Mouse (Mus musculus) embryonic stem cell, embryonic (primary cell): ENCODE results near the gene H2afy2.

Experiments
- CTCF ChIA-PET, 4 experiments: fragments of 300-600 bp in 2 of 4; fragments of 350-600 bp in 2 of 4; sonication (Branson Sonifier 250); formaldehyde crosslinking; loops; one replicate each; lab custom pipeline; 2022; ENCODE audit warnings: inconsistent platforms in 2 of 4; lab: Charles Lee
- POLR2A ChIA-PET, 4 experiments: fragments of 300-600 bp in 2 of 4; fragments of 350-600 bp in 2 of 4; sonication (Branson Sonifier 250); formaldehyde crosslinking; loops; one replicate each; lab custom pipeline; 2022; ENCODE audit warnings: antibody characterized with exemption in 4 of 4, inconsistent platforms in 1 of 4; lab: Charles Lee

H2afy2 gene

DNA sequence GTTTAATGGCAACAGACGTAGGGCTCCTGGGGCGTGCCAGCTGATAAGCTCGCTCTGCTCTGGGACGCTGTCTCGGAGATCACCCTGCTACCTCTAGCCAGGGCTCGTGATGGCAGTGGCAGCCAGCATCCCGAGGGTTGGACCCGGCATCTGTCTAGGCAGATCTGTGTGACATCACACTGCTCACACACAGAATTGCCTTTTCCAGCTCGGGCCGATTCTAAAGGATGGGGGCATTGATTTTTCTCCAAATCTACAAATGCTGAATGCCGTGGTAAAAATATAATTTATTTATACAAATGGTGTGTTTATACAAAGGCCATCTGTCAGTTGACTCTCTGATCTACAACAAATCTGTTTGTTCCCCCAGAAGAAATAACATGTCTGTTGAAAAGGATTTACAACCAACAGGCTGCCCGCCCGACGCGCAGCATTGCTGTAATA lies 14.2 kb upstream of the H2afy2 start:
- ChIA-PET POLR2A (interaction anchor here in 2 of 4 experiments (0.6 to 1.4 kb wide), 3 partner anchors 25 to 36 kb away, joined by 3 to 4 read pairs (median 4); no protein-coding TSS in a partner anchor), CTCF (no interaction called here)

DNA sequence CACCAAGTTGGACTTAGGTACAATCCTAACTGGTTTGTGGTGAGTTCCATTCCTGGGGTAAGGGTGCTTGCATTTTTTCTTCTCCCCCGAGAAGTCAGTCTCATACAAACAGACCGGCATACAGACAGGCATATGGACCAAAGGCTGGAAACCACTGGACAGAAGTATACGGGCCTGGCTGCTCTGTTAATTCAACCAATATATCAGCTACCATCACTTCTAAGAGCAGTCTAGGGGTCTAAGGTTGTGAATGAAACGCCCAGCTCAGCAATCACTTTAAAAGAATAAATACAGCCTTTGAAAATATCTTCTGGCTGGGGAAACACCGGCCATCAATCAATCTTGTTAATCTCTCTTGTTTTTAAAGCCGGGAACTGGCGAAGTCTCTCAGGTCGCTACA lies 11.5 kb upstream of the H2afy2 start:
- POLR2A ChIA-PET: interaction anchor here in 2 of 4 experiments (0.7 to 2.2 kb wide), 6 partner anchors 9 to 34 kb away, joined by 3 to 9 read pairs (median 3); partner anchors contain the start of gene H2afy2 (in 1 of the 2)
- CTCF ChIA-PET: interaction anchor here in 3 of 4 experiments (0.6 to 1.5 kb wide), 3 partner anchors 13 to 260 kb away, joined by 4 to 5 read pairs (median 4); no protein-coding TSS in a partner anchor

DNA sequence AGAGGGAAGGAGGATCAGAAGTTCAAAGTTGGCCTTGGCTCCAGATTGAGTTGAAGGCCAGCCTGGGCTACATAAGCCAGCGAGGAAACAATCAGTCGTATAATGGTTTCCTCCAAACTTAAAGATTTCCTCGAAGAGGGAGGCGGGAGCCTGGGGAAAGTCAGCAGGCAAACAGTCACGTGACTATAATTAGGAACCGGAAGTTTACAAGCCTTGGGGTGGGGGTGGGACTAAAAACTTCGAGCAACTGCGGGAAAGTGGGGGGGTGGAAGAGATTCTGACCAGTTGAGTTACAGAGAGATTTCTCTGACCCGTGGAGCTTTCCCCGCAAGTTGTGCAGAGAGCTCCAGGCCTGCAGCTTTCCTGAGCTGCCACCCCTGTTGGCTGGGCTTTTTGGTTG lies 11.0 kb upstream of the H2afy2 start:
- ChIA-PET CTCF (interaction anchor here in 3 of 4 experiments (0.6 to 1.5 kb wide), 3 partner anchors 12 to 261 kb away, joined by 4 to 5 read pairs (median 4); no protein-coding TSS in a partner anchor), POLR2A (interaction anchor here in 2 of 4 experiments (0.6 to 2.2 kb wide), 8 partner anchors 11 to 36 kb away, joined by 3 to 9 read pairs (median 3); partner anchors contain the start of gene H2afy2 (in 1 of the 2))

DNA sequence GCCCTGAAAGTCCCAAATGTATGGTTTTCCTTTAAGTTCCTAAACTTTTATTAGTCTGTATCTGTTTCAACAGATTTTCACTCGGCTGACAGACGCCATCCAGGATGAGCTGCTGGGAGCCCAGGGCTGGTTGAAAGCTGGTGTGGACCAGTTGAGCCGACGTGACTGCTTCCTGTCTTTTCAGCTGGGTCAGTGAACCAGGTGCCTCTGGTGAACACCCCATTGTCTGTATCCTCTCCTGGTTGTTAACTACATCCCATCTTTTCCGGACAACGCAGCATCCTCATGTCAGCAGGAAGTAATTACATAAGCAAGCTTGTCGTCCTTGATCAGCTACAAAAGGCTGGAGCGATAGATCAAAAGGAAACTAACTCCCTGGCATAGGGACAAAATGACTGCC lies 9.1 kb upstream of the H2afy2 start:
- CTCF ChIA-PET: interaction anchor here in 2 of 4 experiments (0.5 to 1.1 kb wide), 3 partner anchors 10 to 305 kb away, joined by 3 to 4 read pairs (median 3); no protein-coding TSS in a partner anchor
- POLR2A ChIA-PET: interaction anchor here in 3 of 4 experiments (0.7 to 1.6 kb wide), 8 partner anchors 9 to 104 kb away, joined by 3 to 5 read pairs (median 4); partner anchors contain the start of gene H2afy2 (in 1 of the 3)

DNA sequence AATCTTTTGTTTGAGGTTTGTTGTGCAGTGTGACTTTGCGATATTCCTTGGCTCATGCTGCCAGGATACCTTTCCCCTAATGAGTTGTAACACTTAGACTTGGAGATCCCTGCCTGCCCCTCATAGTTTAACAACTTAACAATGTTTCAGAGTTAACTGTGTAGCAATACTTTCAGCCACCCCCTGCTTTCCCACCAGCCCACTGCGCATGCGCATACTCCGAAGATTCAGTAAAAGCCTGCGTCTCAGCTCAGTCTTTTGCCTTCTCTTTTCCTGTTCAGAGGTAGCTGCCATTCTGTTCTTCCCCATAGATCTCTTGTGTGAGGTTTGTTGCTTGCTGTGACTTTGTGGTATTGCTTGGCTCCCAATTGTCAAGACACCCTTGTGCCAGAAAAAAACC lies 4.6 kb upstream of the H2afy2 start:
- CTCF ChIA-PET: interaction anchor here in 2 of 4 experiments (0.6 kb wide), 4 partner anchors 14 to 985 kb away, joined by 3 to 4 read pairs (median 3); no protein-coding TSS in a partner anchor
- POLR2A ChIA-PET: interaction anchor here in 3 of 4 experiments (0.6 to 1.4 kb wide), 11 partner anchors 16 to 383 kb away, joined by 3 to 5 read pairs (median 3); partner anchors contain the start of gene Sar1a (in 1 of the 3)

DNA sequence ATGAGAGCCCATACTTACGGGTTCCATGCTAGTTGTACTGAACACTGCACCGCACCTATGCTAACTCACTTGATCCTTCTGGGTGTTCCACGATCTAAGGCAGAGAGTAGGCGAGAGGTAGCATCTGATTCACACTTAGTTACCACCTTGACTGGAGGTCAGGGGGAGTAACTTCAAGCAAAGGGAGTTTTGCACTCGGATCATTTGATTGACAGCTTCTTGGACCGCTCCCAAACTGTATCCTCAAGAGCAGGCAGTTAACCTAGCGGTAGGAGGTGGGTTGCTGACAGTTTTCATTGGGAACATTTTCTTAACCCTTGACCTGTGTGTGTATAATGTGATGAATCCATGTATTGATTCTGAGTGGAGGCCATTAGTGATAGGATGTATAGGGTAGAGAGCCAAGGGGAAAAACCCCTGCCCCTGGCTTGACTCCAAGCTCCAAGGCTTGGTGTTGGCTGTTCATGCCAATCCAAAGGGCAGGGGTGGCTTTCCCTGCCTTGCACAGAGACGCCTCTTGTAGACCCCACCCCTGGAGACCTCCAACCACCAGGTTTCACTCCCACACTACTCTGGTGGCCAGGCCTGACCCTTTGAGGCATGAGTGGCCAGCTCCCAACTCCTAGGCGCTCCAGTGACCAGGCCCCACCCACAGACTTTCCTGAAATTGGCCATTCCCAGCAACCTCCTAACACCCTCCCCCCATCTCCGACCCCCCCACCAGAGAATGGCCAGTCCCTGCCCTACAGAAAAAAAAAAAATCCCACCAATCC lies 3.8 kb upstream of the H2afy2 start:
- CTCF ChIA-PET: interaction anchor here in 2 of 4 experiments (0.6 kb wide), 4 partner anchors 13 to 984 kb away, joined by 3 to 4 read pairs (median 3); no protein-coding TSS in a partner anchor
- POLR2A ChIA-PET: interaction anchor here in 3 of 4 experiments (0.5 to 1.6 kb wide), 16 partner anchors 8 to 1792 kb away, joined by 3 to 6 read pairs (median 4); no protein-coding TSS in a partner anchor

DNA sequence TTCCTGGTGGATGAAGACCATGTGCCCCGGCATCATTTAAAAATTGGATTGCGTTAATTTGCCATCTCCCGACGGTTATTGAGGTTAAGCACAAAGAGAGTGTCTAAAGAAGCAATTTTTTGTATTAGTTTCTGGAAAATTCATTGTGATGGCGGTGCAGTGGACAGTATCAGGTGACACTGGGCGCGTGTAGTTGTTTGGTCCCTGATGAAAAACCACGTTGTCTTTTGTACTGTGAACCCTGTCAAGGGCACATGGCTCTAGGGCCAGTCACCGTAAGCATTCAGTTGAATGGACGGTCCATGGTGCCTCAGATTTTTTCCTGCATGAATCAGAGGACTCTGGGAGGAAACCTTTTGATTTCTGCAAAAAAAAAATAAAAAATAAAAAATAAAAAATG lies 467 bp upstream of the H2afy2 start:
- ChIA-PET POLR2A (interaction anchor here (0.6 to 2.2 kb wide), 16 partner anchors 9 to 614 kb away, joined by 3 to 9 read pairs (median 4); no protein-coding TSS in a partner anchor), CTCF (interaction anchor here in 3 of 4 experiments (0.6 to 2.2 kb wide), 4 partner anchors 24 to 625 kb away, joined by 3 to 6 read pairs (median 4); no protein-coding TSS in a partner anchor)

DNA sequence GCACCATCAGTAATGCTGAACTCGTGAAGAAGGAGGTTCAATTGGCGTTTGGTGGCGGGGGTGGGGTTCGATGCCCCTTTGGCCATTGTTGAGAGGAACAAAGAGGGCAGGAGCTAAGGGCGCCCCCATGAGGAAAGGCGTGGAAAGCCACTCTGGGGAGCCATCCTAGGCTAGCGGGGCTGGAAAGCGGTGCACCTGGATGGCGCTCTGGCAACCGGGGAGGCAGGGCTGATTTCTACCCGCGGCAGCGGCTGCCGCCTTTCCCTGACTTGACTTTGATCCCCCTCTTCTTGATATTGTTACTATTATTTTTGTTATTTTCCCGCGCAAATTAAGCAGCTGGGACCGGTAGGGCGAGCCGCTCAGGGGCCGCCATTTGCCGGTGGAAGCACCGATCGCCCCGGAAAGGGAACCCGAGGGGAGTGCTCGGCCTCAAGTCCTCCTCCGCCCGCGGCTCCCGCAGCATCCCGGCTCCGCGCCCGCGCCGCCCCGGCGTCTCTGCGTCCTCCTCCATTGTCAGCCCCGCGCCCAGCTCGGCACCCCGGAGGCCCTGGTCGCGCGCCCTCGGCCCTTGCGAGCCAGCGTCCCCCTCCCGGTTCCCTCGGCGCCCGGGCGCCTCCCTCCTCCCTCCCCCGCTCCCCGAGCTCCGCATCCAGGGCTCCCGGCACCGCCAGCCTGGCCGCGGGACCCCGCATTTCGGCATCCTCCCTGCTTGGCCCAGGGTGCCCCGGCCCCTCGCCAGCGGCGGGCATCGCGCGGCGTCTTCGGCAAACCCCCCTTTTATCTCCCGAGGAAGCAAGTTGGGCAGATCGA lies 942 bp downstream of the H2afy2 start:
- CTCF ChIA-PET: interaction anchor here (0.6 to 2.2 kb wide), 15 partner anchors 9 to 1495 kb away, joined by 3 to 6 read pairs (median 3); no protein-coding TSS in a partner anchor
- POLR2A ChIA-PET: interaction anchor here in 3 of 4 experiments (0.5 to 2.2 kb wide), 28 partner anchors 8 to 720 kb away, joined by 3 to 9 read pairs (median 4); no protein-coding TSS in a partner anchor

DNA sequence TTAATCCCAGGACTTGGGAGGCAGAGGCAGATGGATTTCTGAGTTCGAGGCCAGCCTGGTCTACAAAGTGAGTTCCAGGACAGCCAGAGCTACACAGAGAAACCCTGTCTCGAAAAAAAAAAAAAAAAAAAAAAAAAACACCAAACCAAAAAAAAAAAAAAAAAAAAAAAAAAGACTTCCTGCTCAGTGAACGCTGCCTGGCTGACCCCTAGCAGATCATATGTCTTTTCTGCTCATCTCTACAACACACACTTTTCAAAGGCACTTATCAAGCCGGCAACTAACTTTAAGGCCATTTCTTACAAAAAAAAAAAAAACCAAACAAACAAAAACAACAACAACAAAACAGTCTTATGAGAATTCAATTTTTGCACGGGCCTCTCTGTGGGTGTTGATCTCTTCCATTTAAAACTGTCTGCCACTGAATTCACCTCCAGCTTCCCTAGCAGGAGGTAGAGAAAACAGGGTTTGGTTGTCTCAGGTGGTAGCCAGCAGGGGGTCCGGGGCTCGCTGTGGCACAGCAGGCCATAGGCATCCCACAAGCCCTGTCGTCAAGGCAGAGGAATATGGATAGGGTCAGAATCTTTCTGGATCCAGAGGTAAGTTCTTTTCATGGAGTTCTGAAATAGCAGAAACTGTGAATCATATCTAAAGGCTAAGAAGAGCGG lies 2.4 kb downstream of the H2afy2 start:
- ChIA-PET CTCF (no interaction called here), POLR2A (interaction anchor here in 2 of 4 experiments (0.7 to 1.6 kb wide), 5 partner anchors 8 to 1575 kb away, joined by 3 to 7 read pairs (median 3); no protein-coding TSS in a partner anchor)

DNA sequence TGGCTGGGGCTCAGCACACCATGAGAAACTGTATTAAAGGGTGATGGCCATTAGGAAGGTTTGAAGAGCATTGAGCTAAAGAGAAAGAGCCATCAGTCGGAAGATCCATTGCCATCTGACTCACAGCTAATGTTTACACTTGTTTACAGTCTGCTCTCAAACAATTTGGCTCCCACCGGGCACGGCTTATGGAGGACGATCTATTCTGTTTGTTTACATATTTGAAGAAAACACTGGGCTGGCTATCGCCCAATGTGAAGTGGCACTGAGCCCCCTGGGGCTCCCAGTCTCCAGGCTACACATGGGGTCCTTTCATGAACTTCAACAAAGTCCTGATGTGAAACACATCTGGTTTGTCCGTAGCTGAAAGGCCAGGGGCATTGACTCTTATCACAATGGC lies 17.1 kb downstream of the H2afy2 start:
- CTCF ChIA-PET: interaction anchor here in 1 of 4 experiments (0.5 kb wide), 1 partner anchor 180 kb away, joined by 3 read pairs; no protein-coding TSS in a partner anchor
- POLR2A ChIA-PET: interaction anchor here in 1 of 4 experiments (0.8 kb wide), 1 partner anchor 21 kb away, joined by 3 read pairs; no protein-coding TSS in a partner anchor

DNA sequence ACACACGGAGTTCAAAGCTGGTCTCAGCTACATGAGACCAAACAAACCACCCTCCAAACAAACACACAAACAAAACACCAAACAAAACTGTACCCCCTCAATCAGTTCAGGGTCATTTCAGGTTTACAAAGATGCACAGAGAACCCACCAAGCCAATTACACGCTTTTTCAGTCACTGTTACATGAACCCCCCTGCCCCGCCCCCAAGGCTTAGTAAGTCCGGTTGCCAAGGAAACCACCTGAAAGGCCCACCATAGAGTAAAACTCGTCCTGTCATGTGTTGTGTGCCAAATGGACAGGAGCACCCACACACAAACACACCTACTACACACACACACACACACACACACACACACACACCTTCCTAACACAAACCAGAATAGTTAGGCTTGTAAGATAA lies 18.4 kb downstream of the H2afy2 start:
- CTCF ChIA-PET: interaction anchor here in 2 of 4 experiments (0.6 kb wide), 2 partner anchors 21 to 24 kb away, joined by 3 to 4 read pairs; no protein-coding TSS in a partner anchor
- POLR2A ChIA-PET: interaction anchor here in 1 of 4 experiments (0.8 kb wide), 1 partner anchor 40 kb away, joined by 3 read pairs; no protein-coding TSS in a partner anchor

DNA sequence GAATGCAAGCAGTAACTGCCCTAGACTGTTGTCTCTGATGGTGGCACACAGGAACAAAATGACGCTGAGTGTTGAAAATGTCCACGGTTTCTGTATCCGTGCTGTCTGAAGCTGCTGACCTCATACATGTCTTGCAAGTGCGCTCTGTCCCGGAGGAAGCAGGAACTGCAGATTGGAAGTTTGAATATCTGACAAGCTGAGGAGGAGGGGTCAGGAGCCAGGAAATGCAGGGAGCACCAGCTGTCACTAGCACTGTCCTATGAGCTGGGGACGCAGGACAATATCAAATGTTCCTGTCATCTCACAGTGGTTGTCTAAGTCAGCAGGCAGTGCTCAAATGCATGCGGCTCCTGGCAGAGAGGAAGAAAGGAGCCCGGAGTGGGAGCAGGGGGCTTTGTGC lies 19.3 kb downstream of the H2afy2 start:
- CTCF ChIA-PET: no interaction called here

DNA sequence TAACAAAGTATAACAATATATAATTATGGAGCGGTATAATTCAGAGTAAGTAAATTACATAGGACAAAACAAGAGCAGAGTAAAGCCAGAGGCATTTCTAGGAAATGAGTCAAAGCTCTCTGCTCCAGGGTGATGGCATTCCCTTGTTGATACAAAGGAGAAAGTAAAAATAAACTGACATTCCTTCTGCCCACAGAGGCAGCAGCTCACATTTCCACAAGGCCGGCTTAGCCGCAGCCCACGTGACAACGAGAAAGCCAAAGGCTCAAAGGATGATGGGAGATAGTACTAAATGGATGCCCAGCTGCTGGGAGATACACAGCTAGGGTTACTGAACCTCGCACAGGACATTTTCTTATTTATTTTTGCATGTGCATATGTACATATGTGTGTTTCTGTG lies 24.1 kb downstream of the H2afy2 start:
- CTCF ChIA-PET: interaction anchor here in 2 of 4 experiments (1.0 to 1.1 kb wide), 2 partner anchors 15 kb away, joined by 3 to 5 read pairs; no protein-coding TSS in a partner anchor
- POLR2A ChIA-PET: interaction anchor here in 3 of 4 experiments (0.7 to 1.3 kb wide), 4 partner anchors 9 to 80 kb away, joined by 3 to 4 read pairs (median 4); partner anchors contain the start of gene Sar1a (in 1 of the 3)

More for the DNA sequence above, 19.3 kb downstream of the H2afy2 start:
- POLR2A ChIA-PET: no interaction called here

DNA sequence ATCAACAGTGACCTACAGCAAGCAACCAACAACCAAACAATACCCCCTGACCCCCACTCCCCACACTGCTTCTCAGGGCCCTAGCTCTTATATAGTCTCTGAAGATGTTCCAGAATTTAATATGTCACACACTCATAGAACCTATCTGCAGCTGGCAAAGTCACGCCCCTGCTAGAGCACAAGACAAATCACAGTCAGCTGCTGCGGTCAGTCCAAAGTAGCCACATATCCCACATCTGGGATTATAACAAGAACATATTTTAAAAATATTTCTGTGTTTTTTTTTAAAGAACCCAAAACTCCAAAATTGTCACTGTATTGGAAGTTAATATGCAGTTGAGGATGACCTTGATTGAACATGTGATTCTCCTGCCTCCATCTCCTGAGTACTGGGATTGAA lies 25.0 kb downstream of the H2afy2 start:
- CTCF ChIA-PET: interaction anchor here in 1 of 4 experiments (1.0 kb wide), 1 partner anchor 14 kb away, joined by 3 read pairs; no protein-coding TSS in a partner anchor
- POLR2A ChIA-PET: interaction anchor here in 2 of 4 experiments (1.3 to 1.7 kb wide), 2 partner anchors 8 to 34 kb away, joined by 4 read pairs; no protein-coding TSS in a partner anchor

DNA sequence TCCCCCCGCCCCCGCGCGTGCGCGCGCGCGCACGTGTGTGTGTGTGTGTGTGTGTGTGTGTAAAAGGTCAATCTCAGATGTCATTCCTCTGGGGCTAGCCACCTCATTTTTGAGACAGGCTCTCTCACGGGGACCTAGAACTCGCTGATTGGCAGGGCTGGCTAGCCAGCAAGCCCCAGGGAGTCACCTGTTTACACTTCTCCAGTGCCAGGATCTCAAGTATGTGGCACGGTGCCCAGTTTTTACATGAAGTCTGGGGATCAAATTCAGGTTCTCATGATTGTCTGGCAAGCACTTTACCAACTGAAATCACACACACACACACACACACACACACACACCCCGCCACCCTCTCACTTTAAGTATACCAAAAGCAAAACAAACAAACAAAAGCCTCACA lies 26.9 kb downstream of the H2afy2 start:
- CTCF ChIA-PET: no interaction called here
- POLR2A ChIA-PET: interaction anchor here in 2 of 4 experiments (0.6 to 1.7 kb wide), 4 partner anchors 9 to 160 kb away, joined by 3 to 6 read pairs (median 4); no protein-coding TSS in a partner anchor

DNA sequence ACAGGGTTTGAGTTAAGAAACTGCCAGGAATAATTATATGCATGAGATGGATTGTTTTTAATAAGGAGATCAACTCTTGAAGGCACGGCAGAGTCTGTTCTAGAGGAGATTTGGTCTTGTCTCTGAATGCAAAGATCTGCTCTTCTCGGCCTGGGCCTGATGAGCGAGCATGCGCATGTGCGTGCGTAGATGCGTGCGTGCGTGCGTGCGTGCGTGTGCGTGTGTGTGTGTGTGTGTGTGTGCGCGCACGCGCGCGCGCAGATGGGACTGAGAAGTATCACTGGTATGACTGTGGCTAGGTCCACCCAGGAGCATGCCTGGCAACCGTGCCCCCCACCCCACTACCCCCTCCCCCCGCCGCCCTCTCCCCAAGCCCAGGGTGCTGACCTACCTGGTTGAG lies 30.9 kb downstream of the H2afy2 start:
- CTCF ChIA-PET: interaction anchor here in 3 of 4 experiments (0.6 to 1.1 kb wide), 3 partner anchors 8 to 305 kb away, joined by 5 to 9 read pairs (median 7); no protein-coding TSS in a partner anchor
- POLR2A ChIA-PET: interaction anchor here in 2 of 4 experiments (1.1 kb wide), 2 partner anchors 20 to 30 kb away, joined by 3 read pairs; no protein-coding TSS in a partner anchor
